Mouse (Mus musculus): ENCODE data around the gene Tspan12.
"Not testable (repeated sequence)": the region's sequence is repeated elsewhere in the genome, so short reads cannot be mapped to it uniquely, and the experiment has no call there.

Tspan12 gene

GRCm38 (mm10) chr6:21828437-21828836 lies 23.9 kb downstream of the Tspan12 start:
- no peak for DNase-seq (ENCODE audit: low spot score)

GRCm38 (mm10) chr6:21828001-21828400 lies 24.3 kb downstream of the Tspan12 start:
- no peak for DNase-seq (ENCODE audit: low spot score)

GRCm38 (mm10) chr6:21823694-21824093 lies 28.6 kb downstream of the Tspan12 start:
- DNase-seq (ENCODE audit: low spot score) = no peak

- no peak for DNase-seq (ENCODE audit: low spot score)
Observed at GRCm38 (mm10) chr6:21823281-21823680, 29.0 kb downstream of the Tspan12 start.

DNA sequence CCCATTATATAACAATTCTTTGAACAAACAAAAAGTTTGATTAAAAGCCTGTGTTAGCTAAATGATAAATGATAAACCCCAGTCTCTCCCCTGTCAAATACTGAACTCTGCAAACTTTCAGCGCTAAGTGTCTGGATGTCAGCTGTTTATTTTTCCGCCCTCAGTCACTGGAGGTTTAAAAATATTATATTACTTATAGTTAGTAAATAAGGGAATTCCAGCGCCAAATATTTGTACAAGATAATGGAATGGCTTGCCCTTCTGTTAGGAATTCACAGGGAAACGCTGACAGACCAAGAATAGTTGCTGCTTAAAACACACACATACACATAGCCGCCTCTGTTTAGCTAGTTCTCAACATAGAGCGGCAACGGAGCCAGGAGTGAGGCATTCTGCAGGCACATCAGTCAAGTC lies 29.6 kb downstream of the Tspan12 start:
- no peak for DNase-seq (ENCODE audit: low spot score)

- DNase-seq (ENCODE audit: low spot score) = no peak
Observed at GRCm38 (mm10) chr6:21818107-21818807, 34.1 kb downstream of the Tspan12 start.

DNA sequence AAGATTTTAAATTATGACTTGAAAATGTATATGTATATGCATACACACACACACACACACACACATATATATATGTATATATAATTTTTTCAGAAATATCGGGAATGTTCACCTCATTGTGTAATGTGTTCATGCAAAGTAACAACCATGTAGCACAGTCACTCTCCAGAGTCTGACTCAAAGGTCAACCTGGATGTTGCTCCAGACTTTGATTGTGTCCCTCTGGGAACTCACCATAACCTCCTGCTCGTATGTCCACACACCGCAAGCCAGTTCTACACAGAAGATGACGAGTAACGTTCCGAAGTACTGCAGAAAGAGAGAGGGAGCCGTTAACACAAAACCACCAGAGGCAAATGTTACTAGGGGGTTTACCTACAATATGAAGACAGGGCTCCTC lies 46.3 kb downstream of the Tspan12 start:
- no peak for DNase-seq (ENCODE audit: low spot score)

DNA sequence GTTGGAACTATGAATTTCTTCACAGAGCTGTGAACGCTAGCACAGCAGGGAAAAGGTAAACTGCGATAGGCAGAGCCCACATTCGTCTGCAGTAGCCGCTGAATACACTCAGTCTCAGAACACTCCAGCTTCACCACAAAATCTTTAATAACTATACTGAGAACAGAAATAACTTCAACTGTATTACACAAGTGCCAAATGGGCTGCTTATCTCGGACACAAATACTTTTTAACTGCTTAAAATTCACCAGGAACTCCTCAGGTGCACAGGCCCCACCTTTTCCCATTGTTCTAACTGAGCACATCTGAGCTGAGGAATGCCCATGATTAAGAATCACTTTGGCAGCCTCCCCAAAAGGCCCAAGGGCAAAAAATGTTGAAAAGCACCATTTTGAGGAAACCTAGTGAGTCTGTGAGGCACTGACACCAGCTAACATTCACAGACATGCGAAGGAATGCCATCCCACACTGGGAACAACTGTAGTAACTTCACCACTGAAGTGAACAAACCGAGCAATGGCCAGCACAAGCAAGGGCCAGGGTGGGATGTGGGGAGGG lies 47.2 kb downstream of the Tspan12 start:
- no peak for DNase-seq (ENCODE audit: low spot score)

GRCm38 (mm10) chr6:21803483-21804340 lies 48.6 kb downstream of the Tspan12 start:
- DNase-seq (ENCODE audit: low spot score) = no peak

- DNase-seq (ENCODE audit: low spot score) = no peak
Observed at GRCm38 (mm10) chr6:21798581-21798980, 53.7 kb downstream of the Tspan12 start.

- no peak for DNase-seq (ENCODE audit: low spot score)
Observed at GRCm38 (mm10) chr6:21797087-21797486, 55.2 kb downstream of the Tspan12 start.

DNA sequence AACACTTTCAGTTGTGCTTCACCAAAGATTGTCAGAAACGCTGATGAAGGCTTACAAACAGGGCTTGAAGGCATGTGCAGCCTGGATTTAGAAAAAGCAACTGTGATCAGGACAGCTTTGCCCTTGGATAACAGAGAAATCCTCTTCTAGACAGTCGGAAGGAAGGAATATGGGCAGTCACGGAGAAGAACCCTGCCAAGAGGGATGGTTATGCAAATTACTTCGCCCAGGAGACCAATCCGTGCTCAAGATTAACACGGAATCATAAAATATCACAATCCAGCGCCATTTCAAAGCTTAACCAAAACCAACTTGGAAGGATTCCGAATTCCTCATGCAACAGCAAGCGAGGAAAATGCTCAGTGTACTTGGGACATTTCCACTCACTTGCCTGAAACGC lies 55.9 kb downstream of the Tspan12 start:
- DNase-seq (ENCODE audit: low spot score) = no peak

DNA sequence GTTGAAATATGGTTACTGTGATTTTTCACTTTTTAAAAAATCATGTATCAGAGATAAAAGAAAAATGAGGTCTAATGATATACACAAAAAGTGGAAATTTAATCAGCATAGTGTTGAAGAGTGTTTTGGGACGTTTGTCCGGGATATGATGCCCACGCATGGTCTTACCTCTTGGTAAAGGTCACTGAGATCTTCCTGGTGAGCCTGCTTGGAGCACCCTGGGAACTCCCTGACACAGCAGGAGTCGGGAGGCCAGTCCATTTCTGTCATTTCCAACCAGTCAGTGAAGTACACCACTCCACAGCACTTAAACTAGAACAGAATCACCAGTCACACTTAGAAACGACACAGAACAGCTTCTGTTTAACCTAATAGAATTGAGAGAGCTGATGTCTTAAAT lies 56.9 kb downstream of the Tspan12 start:
- DNase-seq (ENCODE audit: low spot score) = no peak

DNA sequence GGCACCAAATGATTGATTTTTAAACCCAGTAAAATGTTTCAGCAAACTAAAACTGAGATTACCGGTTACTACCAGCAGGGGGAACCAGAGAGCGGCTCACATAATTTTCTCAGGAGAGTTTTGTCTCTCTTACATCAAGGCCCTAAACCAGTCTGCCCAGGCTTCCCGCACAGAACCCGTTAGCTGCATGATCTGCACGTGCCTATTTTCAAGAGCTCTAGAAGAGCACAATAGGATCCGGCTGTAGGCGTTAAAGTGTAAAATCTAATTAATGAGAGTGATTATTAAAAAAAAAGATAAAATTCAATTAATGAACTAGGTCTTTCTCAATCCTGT lies 57.3 kb downstream of the Tspan12 start:
- peak; percentile 15 for DNase-seq (ENCODE audit: low spot score)

- no peak for DNase-seq (ENCODE audit: low spot score)
Observed at GRCm38 (mm10) chr6:21794337-21795071, 57.8 kb downstream of the Tspan12 start.

DNA sequence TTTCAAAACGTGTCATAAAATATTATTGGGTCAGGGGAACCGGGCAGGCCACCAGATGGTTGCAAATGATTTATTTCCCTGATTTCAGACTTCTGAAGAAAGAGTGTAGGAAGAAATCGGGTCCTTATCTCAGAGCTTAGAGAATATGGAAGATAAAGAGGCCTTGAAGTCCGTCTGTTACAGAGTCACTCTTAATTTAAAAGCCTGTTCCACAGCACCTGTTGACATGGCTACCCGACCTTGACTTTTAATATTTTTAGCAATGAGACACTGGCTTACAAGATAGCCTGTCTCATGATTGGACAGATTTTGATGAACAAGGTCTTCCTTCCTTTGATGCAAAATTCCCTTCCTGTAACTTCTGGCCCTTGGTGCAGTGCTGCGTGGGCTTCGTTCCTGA lies 61.0 kb downstream of the Tspan12 start:
- no peak for DNase-seq (ENCODE audit: low spot score)

DNA sequence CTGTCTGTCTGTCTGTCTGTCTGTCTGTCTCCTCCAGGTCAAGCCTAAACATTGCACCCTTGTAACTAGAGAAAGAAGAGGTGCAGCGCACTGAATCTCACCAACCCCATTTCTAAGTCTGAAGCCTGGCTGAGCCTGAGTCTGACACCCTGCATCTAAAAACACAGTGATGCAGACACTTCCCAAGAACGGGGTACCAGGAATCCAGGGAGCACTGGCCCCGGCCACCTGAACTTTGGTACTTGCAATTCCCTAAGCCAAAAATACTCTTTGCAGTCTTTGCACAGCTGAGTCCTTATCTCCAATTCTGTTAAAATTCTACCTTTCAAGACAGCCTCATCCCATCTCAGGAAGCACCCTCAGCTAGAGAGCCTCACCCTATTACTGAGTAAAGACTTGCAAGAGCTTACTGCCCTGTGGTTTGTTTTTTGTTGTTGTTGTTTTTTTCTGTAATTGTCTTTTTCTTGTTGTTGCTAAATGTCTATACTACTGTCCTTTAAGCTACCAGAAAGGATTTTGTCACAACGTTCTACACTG lies 61.7 kb downstream of the Tspan12 start:
- DNase-seq (ENCODE audit: low spot score) = no peak

DNA sequence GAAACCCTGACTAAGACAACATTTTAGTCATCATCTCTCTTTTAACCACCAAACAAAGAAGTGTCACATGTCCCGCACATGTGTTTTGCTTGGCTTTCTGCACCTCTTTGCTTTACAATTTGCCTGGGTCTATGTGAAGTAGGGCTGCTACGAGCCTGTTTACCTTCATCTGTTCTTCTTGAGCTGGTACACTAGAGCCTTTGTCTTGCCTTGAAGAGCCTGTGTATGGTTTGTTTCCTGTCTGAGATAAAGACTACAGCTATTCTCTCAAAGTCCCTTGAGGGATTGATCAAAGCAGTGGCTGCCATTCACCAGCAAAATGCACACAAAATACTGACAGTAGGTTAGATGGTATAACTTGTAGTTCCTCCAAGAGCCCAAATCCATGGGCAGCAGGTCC lies 62.3 kb downstream of the Tspan12 start:
- DNase-seq (ENCODE audit: low spot score) = no peak

- not testable (repeated sequence) for DNase-seq (ENCODE audit: low spot score)
Observed at GRCm38 (mm10) chr6:21789582-21789981, 62.7 kb downstream of the Tspan12 start.

- DNase-seq (ENCODE audit: low spot score) = no peak
Observed at GRCm38 (mm10) chr6:21787757-21788156, 64.6 kb downstream of the Tspan12 start.

DNA sequence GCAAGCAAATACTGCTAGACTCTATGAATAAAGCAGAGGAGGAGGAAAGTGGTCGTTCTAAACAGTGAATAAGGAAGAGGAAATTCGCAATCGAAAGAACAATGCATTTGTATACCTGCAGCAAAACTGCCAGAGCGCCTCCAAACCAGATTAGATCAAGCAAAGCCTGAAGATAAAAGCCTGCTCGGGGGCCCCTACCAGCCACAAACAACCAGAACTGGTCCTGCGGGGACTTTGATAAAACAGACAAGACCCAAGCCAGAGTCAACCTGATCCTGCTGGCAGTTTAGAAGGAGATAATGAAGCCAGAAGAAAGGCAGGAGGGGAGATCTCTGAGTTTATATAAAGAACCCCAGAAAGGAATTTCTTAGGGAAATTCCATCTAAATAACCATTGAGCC lies 65.0 kb downstream of the Tspan12 start:
- no peak for DNase-seq (ENCODE audit: low spot score)

DNA sequence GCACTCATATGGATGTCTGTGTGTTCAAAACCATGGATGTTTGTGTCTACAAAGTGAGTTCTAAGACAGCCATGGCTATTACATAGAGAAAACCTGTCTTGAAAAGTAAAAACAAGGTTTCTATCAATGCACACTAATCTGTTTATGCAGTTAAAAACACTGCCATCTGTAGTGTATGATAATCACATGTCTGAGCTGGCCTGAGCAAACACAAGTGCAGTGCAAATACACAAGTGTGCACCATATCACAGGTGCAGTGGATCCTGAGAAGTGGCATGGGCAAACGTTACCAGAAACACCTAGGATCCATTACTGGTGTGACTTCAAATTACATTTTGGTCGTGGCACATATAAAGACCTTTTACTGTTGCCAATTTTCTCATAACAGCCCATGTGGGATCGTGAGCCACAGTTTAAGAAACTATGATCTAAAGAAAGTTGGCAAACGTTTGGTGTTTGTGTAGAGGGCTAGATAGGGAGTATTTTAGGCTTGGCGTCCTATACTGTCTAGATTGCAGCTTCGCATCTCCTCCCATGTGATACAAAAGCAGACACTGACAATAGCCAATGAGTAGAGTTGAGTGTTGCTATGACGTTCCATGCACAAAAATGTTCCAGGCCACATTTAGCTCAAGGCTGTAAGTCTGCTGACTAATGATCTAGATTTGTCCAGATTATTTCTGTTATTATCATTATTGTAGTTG lies 78.0 kb downstream of the Tspan12 start:
- no peak for DNase-seq (ENCODE audit: low spot score)
